Mouse (Mus musculus): ENCODE data around the gene Ghdc. TPM values are rescaled to one million over a fixed set of nuclear protein-coding genes. Genes with fewer than 3 reads are reported as not detected.

Gene Ghdc
- polyA plus RNA-seq, 1 experiment from 2014 or later, result 2.1 TPM

DNA sequence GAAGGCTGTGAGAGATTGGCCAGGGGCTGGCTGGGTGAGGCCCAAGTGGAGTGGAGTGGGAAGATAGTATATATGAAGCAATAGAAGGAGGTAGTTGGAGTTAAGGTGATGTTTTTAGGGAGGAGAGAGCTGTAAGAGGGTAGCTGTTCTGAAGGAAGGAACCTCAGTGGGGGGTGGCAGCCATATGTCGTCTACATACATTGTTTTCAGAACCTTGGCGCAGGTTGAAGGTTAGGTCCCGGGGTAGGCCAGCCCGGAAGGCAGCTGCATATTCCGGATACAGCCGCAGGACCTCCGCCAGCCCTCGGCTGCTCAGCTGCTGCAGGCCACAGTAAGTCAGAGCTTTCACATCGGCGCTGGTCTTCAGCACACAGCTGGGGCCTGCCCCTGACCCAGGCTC is 24.2 kb downstream of the Ghdc start:
- no peak overlapping the region for H3K9ac ChIP-seq (ENCODE audit: low read depth, low read length)
- H3K36me3 ChIP-seq (ENCODE audit: control insufficient read depth, insufficient read depth, low read length), result no peaks in the 10 kb centered on the region
- no peaks in the 10 kb centered on the region for H3K9me3 ChIP-seq (ENCODE audit: control insufficient read depth, low read length)
- H3K4me3 ChIP-seq (ENCODE audit: low read depth, low read length), result no peak overlapping the region
- whole genome bisulfite sequencing, result 81% methylated on average over 10 of the region's 10 CpGs
- H3K27me3 ChIP-seq (ENCODE audit: control insufficient read depth, insufficient read depth, low read length), result no peaks in the 10 kb centered on the region
- no peaks in the 10 kb centered on the region for H3K4me1 ChIP-seq (replicated peaks; ENCODE audit: control insufficient read depth, insufficient read depth, low read length)
- DNase-seq (ENCODE audit: low spot score), result no peak
- no peak for ATAC-seq (ENCODE audit: low FRiP score)
- no peak overlapping the region for H3K4me2 ChIP-seq (replicated peaks; ENCODE audit: low read depth, low read length)
- no peak overlapping the region for H3K27ac ChIP-seq (ENCODE audit: low read depth, low read length)

DNA sequence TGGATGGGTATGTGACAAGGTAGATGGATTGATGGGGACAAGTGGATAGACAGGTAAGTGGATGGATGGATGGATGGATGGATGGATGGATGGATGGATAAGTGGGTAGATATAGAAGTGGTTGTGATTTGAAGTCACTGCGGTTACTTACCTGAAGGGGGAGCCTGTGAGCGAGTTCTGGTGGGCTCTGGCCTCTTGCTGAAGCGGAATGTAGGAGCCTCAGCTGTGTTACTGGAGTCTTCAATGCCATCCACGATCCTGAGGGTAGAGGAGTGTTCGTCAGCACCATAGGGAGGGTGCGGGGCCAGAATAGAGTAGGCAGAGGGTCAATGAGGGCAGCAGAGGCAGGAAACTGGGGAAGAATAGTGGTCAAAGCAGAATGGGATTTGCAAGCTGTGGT is 25.7 kb downstream of the Ghdc start:
- no peaks in the 10 kb centered on the region for H3K36me3 ChIP-seq (ENCODE audit: control insufficient read depth, insufficient read depth, low read length)
- no peak overlapping the region for H3K9ac ChIP-seq (ENCODE audit: low read depth, low read length)
- no peak overlapping the region for H3K27ac ChIP-seq (ENCODE audit: low read depth, low read length)
- ATAC-seq (ENCODE audit: low FRiP score) (peak; percentile 14; the same call in 1 of the 2 replicates), DNase-seq (ENCODE audit: low spot score) (peak; percentile 78)
- no peak overlapping the region for H3K4me2 ChIP-seq (replicated peaks; ENCODE audit: low read depth, low read length)
- WGBS, result 18% methylated on average over 6 of the region's 6 CpGs
- no peaks in the 10 kb centered on the region for H3K4me1 ChIP-seq (replicated peaks; ENCODE audit: control insufficient read depth, insufficient read depth, low read length)
- no peaks in the 10 kb centered on the region for H3K9me3 ChIP-seq (ENCODE audit: control insufficient read depth, low read length)
- no peak overlapping the region for H3K4me3 ChIP-seq (ENCODE audit: low read depth, low read length)
- no peaks in the 10 kb centered on the region for H3K27me3 ChIP-seq (ENCODE audit: control insufficient read depth, insufficient read depth, low read length)

DNA sequence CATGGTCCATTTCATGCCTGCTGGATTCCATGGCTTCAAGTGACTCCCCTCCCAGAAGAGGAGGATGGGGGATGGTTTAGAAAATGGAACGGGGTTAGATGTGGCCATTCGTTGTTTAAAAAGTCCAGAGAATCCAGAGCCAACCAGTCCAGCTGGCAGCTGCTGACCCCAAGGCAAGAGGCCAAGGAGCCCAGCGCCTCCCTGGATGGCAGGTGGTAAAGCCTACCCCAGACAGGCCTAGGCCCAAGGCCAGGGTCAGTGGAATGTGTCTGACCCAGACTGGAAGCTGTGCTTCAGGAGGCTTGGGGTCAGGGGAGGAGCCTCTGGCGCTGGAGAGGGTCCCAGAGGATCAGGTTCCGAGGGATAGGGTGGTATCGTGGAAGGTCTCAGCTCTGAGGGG is 29.4 kb downstream of the Ghdc start:
- ATAC-seq (ENCODE audit: low FRiP score) (no peak), DNase-seq (ENCODE audit: low spot score) (no peak)
- no peaks in the 10 kb centered on the region for H3K36me3 ChIP-seq (ENCODE audit: control insufficient read depth, insufficient read depth, low read length)
- no peak overlapping the region for H3K4me3 ChIP-seq (ENCODE audit: low read depth, low read length)
- H3K4me1 ChIP-seq (replicated peaks; ENCODE audit: control insufficient read depth, insufficient read depth, low read length), result peaks cover 3% of the 10 kb centered on the region; the same call in 1 of the 2 replicates
- H3K9ac ChIP-seq (ENCODE audit: low read depth, low read length), result no peak overlapping the region
- H3K9me3 ChIP-seq (ENCODE audit: control insufficient read depth, low read length), result no peaks in the 10 kb centered on the region
- H3K27ac ChIP-seq (ENCODE audit: low read depth, low read length), result no peak overlapping the region
- no peak overlapping the region for H3K4me2 ChIP-seq (replicated peaks; ENCODE audit: low read depth, low read length)
- 75% methylated on average over 6 of the region's 6 CpGs for WGBS
- no peaks in the 10 kb centered on the region for H3K27me3 ChIP-seq (ENCODE audit: control insufficient read depth, insufficient read depth, low read length)

DNA sequence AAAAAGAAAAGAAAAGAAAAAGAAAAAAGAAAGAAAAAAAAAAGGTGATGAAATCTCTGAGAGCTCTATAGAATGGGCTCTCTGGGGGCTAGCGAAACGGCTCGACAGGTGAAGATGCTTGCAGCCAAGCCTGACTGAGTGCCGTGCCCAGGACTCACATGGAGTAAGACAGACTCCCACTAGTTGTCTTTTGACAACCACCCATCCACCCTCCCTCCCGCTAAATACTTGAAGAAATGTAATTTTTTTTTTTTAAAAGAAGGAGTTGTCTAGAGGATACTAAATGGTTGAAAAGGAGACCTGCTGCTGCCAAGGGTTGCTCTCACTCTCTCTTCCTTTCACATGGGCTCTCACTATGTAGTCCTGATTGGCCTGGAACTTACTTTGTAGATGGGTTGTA is 32.0 kb downstream of the Ghdc start:
- H3K9ac ChIP-seq (ENCODE audit: low read depth, low read length), result peak overlapping the region; percentile 40
- H3K27me3 ChIP-seq (ENCODE audit: control insufficient read depth, insufficient read depth, low read length), result no peaks in the 10 kb centered on the region
- 19% methylated on average over 5 of the region's 5 CpGs for WGBS
- H3K4me1 ChIP-seq (replicated peaks; ENCODE audit: control insufficient read depth, insufficient read depth, low read length), result peaks cover 3% of the 10 kb centered on the region; the same call in 1 of the 2 replicates
- H3K9me3 ChIP-seq (ENCODE audit: control insufficient read depth, low read length), result no peaks in the 10 kb centered on the region
- H3K4me2 ChIP-seq (replicated peaks; ENCODE audit: low read depth, low read length), result peak overlapping the region; percentile 79
- peak; percentile 5 for DNase-seq (ENCODE audit: low spot score)
- peak overlapping the region; percentile 97 for H3K4me3 ChIP-seq (ENCODE audit: low read depth, low read length)
- ATAC-seq (ENCODE audit: low FRiP score), result no peak
- H3K36me3 ChIP-seq (ENCODE audit: control insufficient read depth, insufficient read depth, low read length), result no peaks in the 10 kb centered on the region
- H3K27ac ChIP-seq (ENCODE audit: low read depth, low read length), result no peak overlapping the region

DNA sequence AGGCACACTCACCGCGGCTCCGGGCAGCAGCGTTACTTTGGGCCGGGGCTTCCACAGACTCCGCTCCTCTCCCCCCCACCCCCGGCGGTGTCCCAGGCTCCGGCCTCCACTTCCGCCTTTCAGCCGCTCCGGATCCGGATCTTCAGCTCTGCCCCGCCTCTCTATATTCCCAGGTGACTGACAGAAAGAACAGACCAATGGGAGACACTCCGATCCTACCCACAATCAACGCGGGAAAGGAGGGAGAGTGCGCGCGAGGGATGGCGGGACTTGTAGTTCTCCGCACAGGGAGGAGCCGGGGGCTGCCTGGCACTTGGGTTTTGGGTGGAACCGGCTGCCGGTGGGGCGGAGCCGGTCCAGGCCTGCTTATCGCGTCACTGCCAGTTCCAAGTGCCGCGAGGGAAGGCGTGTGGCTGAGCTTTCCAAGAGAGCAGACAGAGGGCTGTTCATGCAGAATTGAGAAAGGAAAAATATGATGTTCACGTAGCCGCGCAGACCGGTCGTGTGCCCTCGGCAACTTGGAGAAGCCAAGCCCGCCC is 32.6 kb downstream of the Ghdc start, which contains the start of gene Rab5c:
Gene Rab5c (minus strand): TSS at position 150 of the 539 bp plus-strand sequence.
- under 1% methylated on average over 38 of the region's 39 CpGs for WGBS
- peak; percentile 98 for DNase-seq (ENCODE audit: low spot score)
- Histone ChIP-seq H3K4me2 (replicated peaks; ENCODE audit: low read depth, low read length) (peak within 1 kb of the TSS; percentile 79), H3K27me3 (ENCODE audit: control insufficient read depth, insufficient read depth, low read length) (no peaks in the 10 kb centered on the region), H3K36me3 (ENCODE audit: control insufficient read depth, insufficient read depth, low read length) (0 out of 2 replicates have a peak, but pooled peaks cover under 1% of the 10 kb centered on the region), H3K27ac (ENCODE audit: low read depth, low read length) (0 out of 2 replicates have a peak within 1 kb of the TSS, but pooled peaks have one; percentile 17), H3K9me3 (ENCODE audit: control insufficient read depth, low read length) (no peaks in the 10 kb centered on the region), H3K4me3 (ENCODE audit: low read depth, low read length) (peak within 1 kb of the TSS; percentile 97), H3K4me1 (replicated peaks; ENCODE audit: control insufficient read depth, insufficient read depth, low read length) (peaks cover 3% of the 10 kb centered on the region; the same call in 1 of the 2 replicates), H3K9ac (ENCODE audit: low read depth, low read length) (peak within 1 kb of the TSS; percentile 97)
- ATAC-seq (ENCODE audit: low FRiP score), result peak; percentile 98

DNA sequence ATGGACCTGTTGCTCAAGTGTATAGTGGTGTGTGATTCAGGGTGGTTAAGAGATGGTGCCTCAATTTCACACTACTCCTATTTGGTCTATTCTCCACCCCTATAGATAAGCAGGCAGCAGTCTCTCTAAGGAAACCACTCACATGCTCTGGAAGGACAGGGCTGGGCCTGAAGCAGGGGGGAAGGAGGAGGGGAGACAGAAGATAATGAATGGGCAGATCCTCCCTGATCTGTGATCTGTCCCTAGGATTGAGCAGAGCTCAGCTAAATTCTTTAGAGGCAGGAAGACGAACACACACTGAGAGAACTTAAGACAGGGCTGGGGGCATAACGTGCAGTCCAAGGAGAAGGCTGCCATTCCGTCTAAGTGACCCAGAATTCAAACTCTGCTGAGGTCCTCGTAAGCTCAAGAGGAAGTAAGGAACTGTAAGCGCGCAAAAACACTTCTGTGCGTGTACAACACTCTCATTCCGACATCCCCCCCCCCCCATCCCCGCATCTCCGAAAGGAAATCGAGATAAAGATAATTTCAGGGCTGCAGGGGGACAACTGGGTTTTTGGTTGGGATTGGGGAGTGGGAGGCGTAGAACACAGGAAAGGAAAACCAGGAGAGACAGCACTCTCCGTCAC is 33.5 kb downstream of the Ghdc start:
- H3K27ac ChIP-seq (ENCODE audit: low read depth, low read length), result no peak overlapping the region
- H3K4me2 ChIP-seq (replicated peaks; ENCODE audit: low read depth, low read length), result peak overlapping the region; percentile 79
- peaks cover 3% of the 10 kb centered on the region; the same call in 1 of the 2 replicates for H3K4me1 ChIP-seq (replicated peaks; ENCODE audit: control insufficient read depth, insufficient read depth, low read length)
- 4% methylated on average over 13 of the region's 13 CpGs for WGBS
- H3K27me3 ChIP-seq (ENCODE audit: control insufficient read depth, insufficient read depth, low read length), result no peaks in the 10 kb centered on the region
- H3K4me3 ChIP-seq (ENCODE audit: low read depth, low read length), result peak overlapping the region; percentile 97
- no peak for DNase-seq (ENCODE audit: low spot score)
- H3K36me3 ChIP-seq (ENCODE audit: control insufficient read depth, insufficient read depth, low read length), result 0 out of 2 replicates have a peak, but pooled peaks cover 2% of the 10 kb centered on the region
- no peaks in the 10 kb centered on the region for H3K9me3 ChIP-seq (ENCODE audit: control insufficient read depth, low read length)
- ATAC-seq (ENCODE audit: low FRiP score), result no peak
- peak overlapping the region; percentile 97 for H3K9ac ChIP-seq (ENCODE audit: low read depth, low read length)

DNA sequence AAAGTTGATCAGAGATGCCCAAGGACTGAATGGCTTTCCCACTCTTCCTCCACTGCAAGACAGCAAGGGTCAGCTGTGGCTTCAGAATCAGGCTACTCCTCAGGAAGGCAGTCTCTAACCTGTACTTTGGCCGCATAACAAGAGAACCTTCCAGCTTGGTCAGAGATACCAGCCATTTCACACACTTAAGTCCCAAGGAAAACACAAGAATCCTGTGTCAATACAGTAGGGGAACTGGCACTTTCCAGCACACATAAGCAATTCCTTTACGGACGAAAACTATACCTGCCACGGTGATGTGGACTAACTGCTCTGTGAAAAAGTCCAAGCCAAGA is 34.0 kb downstream of the Ghdc start:
- no peaks in the 10 kb centered on the region for H3K9me3 ChIP-seq (ENCODE audit: control insufficient read depth, low read length)
- H3K4me2 ChIP-seq (replicated peaks; ENCODE audit: low read depth, low read length), result no peak overlapping the region; the same call in 1 of the 2 replicates
- DNase-seq (ENCODE audit: low spot score), result no peak
- H3K27me3 ChIP-seq (ENCODE audit: control insufficient read depth, insufficient read depth, low read length), result no peaks in the 10 kb centered on the region
- peaks cover 3% of the 10 kb centered on the region; the same call in 1 of the 2 replicates for H3K4me1 ChIP-seq (replicated peaks; ENCODE audit: control insufficient read depth, insufficient read depth, low read length)
- 87% methylated on average over 4 of the region's 4 CpGs for WGBS
- H3K4me3 ChIP-seq (ENCODE audit: low read depth, low read length), result no peak overlapping the region
- H3K9ac ChIP-seq (ENCODE audit: low read depth, low read length), result no peak overlapping the region
- no peak for ATAC-seq (ENCODE audit: low FRiP score)
- no peak overlapping the region for H3K27ac ChIP-seq (ENCODE audit: low read depth, low read length)
- H3K36me3 ChIP-seq (ENCODE audit: control insufficient read depth, insufficient read depth, low read length), result 0 out of 2 replicates have a peak, but pooled peaks cover 2% of the 10 kb centered on the region

DNA sequence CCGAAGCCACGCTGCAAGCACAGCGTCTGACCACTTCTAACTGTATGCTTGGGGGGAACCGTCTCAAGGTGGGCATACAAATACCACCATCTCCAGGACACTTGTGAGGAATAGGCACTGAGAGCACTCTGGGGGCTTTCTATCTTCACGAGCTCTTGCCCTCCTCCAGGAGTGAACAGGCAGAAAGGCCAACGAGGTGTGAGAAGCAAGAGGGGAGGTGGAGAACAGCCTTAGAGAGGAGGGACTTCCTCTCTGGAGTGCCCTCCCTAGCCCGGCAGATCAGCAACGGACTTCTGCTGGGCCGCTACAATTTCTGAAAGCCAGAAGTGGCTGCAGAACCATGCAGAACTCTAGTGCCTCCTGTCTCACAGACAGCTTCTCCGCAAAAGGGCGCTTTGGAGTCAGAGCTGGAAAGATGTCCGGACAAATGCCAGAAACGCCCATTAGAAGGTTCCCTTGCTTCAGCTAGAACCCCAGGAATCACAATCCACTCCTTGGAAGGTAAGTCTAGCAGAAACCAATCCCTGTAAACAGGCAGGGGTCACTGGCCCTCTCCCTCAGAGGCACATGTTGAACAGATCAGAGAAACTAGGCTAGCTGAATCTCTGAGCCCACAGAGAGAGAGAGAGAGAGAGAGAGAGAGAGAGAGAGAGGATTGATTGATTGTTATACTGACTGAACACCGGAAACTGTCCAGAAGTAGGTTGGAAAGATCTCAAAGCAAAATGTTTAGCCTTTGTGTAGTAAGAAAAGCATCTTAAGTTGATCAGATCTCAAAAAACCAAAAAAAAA is 34.6 kb downstream of the Ghdc start:
- 84% methylated on average over 14 of the region's 14 CpGs for WGBS
- Histone ChIP-seq H3K36me3 (ENCODE audit: control insufficient read depth, insufficient read depth, low read length) (0 out of 2 replicates have a peak, but pooled peaks cover 2% of the 10 kb centered on the region), H3K27ac (ENCODE audit: low read depth, low read length) (no peak overlapping the region), H3K27me3 (ENCODE audit: control insufficient read depth, insufficient read depth, low read length) (no peaks in the 10 kb centered on the region), H3K9me3 (ENCODE audit: control insufficient read depth, low read length) (no peaks in the 10 kb centered on the region), H3K4me2 (replicated peaks; ENCODE audit: low read depth, low read length) (0 out of 2 replicates have a peak overlapping the region, but pooled peaks have one; percentile 5), H3K4me3 (ENCODE audit: low read depth, low read length) (no peak overlapping the region), H3K4me1 (replicated peaks; ENCODE audit: control insufficient read depth, insufficient read depth, low read length) (peaks cover 3% of the 10 kb centered on the region; the same call in 1 of the 2 replicates), H3K9ac (ENCODE audit: low read depth, low read length) (no peak overlapping the region)
- DNase-seq (ENCODE audit: low spot score), result no peak
- no peak for ATAC-seq (ENCODE audit: low FRiP score)
